Mouse (Mus musculus) large intestine, adult 2 months (tissue): Measurements from ENCODE around the gene Nsd2. TPM values are rescaled to one million over a fixed set of nuclear protein-coding genes. Genes with fewer than 3 reads are reported as not detected.

Experiments
- DNase-seq: peaks from one replicate; pipeline ENCODE4 v3.0.0-alpha.2; 2012; ENCODE audit warnings: low read depth, low spot score
- WGBS: fragments of 180-500 bp; shearing (Covaris S2); methylation state at CpG from one replicate; pipeline ENCODE4 v1.1.7; 2018; 5-methylcytosine and 5-hydroxymethylcytosine counted together
- polyA plus RNA-seq: library from polyadenylated mRNA; depleted of rRNA; stranded (reverse); fragments of >200 nt; gene quantifications from 2 replicates; pipeline ENCODE4 v1.2.3, GENCODE M21; 2012; rRNA removed

Nsd2 gene
- polyA plus RNA-seq = 10.0 and 10.4 TPM in 2 replicates

DNA sequence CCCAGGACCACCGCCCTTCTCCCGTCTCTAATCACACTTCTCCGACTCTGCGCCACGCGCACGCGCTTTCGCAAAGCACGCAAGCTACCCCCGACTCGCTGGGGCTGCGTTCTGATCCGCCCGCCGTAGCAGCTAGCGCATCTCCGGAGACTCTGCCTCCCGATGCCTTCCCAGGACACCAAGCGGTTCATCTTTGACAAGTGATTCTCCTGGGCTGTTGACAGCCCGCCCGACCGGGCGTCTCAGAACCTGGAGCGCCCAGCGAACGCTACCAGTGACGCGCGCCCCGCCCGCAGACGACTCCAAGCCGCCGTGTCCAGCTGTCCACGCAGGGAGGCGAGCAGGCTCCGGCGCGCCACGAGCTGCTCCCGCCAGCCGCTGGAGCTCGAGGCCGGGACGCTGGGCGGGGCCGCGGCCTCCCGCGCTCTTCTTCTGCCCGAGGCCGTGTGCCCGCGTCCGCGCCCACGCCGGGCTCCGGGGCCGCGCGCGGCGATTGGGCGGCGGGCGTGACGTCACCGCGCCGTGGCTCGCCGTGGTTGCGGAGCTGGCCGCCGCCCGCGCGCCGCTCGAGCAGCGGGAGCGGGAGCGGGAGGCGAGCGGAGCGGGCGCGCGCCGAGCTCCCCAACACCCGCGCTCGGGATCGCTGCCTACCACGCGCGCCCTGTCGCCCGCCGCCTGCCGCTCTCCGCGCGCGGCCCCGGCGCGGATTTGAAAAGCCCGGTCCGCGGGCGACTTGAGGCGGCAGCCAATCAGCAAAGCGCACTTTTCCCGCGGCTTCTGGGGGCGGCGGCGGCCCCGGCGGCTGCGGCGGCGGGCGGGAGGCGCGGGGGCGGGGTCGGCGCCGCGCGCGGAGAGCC is at the start of gene Nsd2:
Gene Nsd2 (plus strand): TSS at position 850 of the 857 bp plus-strand sequence.
- DNase-seq = peak; percentile 50
- 2% methylated on average over 115 of the region's 136 CpGs for WGBS

DNA sequence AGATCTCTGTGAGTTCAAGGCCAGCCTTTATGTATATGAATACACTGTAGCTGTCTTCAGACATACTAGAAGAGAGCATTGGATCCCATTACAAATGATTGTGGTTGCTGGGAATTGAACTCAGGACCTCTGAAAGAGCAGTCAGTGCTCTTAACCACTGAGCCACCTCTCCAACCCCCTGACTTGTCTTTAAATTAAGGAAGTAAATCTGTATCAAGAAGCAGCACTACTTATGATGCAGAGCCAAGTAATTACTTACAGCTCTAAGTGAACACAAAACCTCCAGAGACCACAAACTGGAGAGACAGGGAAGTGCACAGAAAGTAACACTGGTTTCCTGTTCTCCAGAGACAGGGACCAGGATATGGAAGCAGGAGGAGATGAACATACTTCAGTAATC is 43.3 kb upstream of the Nsd2 start:
- DNase-seq = no peak

DNA sequence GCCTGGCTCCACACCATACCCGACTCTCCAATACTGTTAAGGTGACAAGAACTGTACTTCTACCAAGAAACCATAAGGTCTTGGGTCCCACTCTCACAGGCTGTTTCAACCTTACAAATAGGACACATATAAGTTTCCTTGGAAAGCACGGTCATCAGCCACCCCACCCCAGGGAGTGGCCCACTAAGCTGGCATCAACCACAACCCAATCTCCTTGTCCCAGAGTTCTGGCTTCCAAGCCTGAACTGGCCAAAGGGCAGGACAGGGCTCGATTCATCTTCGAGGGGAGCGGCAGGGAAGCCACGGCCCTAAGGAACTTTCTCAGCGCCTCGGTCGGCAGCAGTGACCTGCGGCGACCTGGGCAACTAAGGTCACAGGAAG is 38.6 kb upstream of the Nsd2 start:
- DNase-seq = peak; percentile 55
- WGBS = 2% methylated on average over 11 of the region's 11 CpGs

- DNase-seq = peak; percentile 85
- WGBS = under 1% methylated on average over 65 of the region's 65 CpGs
These were observed 38.1 kb upstream of the Nsd2 start, which contains the start of gene Letm1 for GRCm38 (mm10) chr5:33782345-33782998. TSS of gene Letm1 (minus strand) at chr5:33782817.

DNA sequence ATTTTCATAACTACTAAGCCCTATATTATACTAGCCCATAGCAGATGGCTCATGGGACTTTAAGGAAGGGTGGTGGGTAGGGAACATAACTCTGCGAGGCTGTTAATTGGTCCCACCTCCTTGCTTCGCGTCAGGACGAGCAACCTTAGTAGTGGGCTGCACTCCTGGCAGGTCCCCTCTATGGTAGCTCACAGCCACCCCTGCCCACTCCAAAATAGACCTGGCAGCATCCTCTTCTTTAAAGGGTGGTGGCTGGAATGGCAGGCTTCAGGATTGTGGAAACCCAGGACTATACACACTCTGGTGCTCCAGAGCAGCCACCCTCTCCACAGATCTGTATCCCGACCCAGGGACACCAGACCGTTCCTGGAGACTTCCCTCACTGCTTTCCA is 37.5 kb upstream of the Nsd2 start:
- 4% methylated on average over 6 of the region's 6 CpGs for WGBS

GRCm38 (mm10) chr5:33791912-33792643 is 28.4 kb upstream of the Nsd2 start:
- no peak for DNase-seq
- 75% methylated on average over 5 of the region's 5 CpGs for WGBS

More for the DNA sequence above, 37.5 kb upstream of the Nsd2 start:
- no peak for DNase-seq

GRCm38 (mm10) chr5:33803337-33803736 is 17.2 kb upstream of the Nsd2 start:
- DNase-seq = no peak
- 85% methylated on average over 2 of the region's 2 CpGs for WGBS

DNA sequence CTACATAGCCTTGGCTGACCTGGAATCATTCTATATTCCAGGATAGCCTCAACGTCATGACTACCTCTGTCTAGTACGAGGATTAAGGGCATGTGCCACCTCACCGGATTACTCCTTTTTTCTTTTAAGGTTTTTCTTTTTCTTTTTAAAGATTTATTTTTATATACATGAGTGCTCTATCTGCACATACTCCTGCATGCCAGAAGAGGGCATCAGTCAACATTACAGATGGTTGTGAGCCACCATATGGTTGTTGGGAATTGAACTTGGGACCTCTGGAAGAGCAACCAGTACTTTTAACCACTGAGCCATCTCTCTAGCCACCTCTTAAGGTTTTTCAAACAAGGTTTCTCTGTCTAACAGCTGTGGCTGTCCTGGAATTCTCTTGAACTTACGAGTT is 9.0 kb upstream of the Nsd2 start:
- WGBS = 92% methylated on average over 4 of the region's 4 CpGs
- DNase-seq = no peak

DNA sequence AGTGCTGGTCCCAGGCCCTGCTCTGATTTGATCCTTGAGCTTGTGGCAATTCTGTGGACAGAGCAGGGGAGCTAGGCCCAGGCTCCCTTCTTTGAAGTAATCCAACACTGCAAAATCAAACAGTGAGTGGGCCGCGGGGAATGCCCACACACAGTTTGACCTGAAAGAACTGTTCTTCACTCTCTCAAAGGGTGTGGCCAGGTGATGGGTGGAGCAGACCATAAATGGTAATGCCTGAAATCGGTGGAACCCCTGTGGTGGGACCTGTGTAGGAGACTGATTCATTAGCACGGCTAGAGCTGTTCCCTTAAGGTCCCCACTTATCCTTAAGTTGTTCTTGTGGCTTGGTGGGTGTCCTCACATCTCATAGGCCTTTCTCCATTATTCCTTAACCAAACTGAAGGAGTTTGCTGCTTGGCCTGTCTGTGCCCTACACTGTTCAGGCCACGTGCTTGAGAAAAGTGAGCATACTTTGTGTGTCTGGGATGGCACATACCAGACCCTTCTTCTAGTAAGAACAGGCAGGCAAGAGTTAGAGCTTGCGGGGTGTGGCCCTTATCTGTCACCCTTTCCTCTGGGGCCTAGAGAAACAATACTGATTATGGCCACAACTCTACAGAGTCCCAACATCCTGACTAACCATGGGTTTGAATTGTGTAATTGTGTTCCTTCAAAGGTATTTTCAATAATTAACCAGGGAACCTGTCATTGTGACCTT is 4.4 kb upstream of the Nsd2 start:
- WGBS = 39% methylated on average over 6 of the region's 6 CpGs

DNA sequence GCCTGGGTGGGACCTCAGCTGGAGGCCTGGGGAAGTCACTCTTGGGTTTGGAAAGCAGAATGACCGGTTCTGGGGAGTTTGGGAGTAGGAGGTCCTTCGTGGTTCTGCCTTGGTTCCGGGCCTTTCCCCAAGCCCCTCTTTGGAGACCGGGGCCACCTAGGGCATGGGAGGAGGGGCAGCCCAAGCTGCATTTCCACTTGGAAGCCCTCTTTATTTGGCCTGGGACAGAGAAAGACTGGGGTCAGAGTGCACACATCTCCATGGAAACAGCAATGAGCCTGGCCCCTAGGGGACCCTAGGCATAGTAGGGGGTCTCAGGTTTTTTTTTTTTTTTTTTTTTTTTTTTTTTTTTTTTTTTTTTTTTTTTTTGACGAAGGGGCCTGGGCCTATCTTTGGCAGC is 2.4 kb upstream of the Nsd2 start:
- 54% methylated on average over 5 of the region's 5 CpGs for WGBS
- no peak for DNase-seq

More for the DNA sequence above, 4.4 kb upstream of the Nsd2 start:
- DNase-seq = no peak

GRCm38 (mm10) chr5:33819141-33819875 is 1.2 kb upstream of the Nsd2 start:
- 38% methylated on average over 9 of the region's 9 CpGs for WGBS
- no peak for DNase-seq

- whole genome bisulfite sequencing = 1% methylated on average over 118 of the region's 121 CpGs
- DNase-seq = no peak
These were observed 452 bp downstream of the Nsd2 start for GRCm38 (mm10) chr5:33820733-33821621.

DNA sequence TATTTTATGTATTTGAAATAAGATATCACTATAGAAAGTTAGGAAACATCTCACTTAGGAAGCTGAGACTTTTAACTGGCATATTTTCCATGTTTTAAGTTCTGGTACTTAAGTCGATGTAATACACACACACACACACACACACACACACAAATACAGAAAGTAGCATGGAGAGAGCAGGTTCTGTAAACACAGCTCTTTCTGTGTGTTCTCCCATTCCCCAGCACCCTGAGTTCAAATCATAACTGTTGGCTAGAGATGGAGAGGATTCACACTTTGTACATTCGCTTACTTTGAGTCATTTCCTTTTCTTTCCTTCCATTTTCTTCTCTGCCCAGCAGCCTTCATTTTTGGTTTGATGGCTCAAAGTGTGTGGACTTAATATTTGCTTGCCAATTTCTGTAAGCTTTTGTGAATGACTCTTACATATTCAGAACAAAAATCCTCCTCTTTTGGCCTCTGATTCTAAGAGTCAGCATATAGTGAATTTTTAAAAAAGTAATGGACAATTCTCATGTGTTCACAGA is 1.4 kb downstream of the Nsd2 start:
- 20% methylated on average over 2 of the region's 2 CpGs for WGBS

GRCm38 (mm10) chr5:33822456-33822855 is 1.9 kb downstream of the Nsd2 start:
- WGBS = 23% methylated on average over 3 of the region's 3 CpGs
- no peak for DNase-seq

More for the DNA sequence above, 1.4 kb downstream of the Nsd2 start:
- no peak for DNase-seq

DNA sequence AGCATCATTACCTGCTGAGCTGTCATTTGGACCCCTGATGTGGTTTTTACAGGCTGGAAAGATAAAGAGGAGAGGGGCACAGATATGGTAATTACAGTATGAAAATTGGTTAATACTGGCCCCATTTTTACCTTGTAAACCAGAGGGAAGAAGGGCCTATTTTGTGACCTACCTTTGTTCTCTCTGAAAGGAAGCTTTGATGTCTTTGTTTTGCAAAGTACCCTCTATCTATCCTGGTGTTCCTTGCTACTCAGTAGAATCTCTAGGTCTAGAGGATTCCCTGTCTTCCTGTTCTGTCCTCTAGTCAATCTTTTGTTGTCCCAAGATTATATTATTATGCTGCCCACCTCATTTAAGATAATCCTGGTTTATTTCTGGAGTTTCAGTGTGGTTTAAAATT is 5.5 kb downstream of the Nsd2 start:
- no peak for DNase-seq

- 83% methylated on average over 8 of the region's 8 CpGs for WGBS
- no peak for DNase-seq
These were observed 7.6 kb downstream of the Nsd2 start for GRCm38 (mm10) chr5:33828107-33828506.

DNA sequence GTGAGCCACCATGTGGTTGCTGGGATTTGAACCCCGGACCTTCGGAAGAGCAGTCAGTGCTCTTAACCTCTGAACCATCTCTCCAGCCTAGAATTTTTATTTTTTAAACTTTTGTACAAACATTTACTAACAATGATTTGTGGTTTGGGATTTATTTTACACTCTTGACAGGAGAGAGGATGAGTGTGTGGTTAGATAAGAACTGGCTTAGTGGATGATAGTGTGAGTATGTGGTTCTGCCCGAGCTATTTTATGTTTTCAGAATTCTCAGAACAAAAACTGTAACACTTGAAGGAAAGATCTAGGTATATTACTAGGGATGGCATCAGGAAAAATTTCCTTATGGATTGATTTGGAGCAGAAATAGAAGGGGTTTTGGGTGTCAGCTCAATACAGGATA is 9.4 kb downstream of the Nsd2 start:
- DNase-seq = no peak
- WGBS = 88% methylated on average over 3 of the region's 3 CpGs

DNA sequence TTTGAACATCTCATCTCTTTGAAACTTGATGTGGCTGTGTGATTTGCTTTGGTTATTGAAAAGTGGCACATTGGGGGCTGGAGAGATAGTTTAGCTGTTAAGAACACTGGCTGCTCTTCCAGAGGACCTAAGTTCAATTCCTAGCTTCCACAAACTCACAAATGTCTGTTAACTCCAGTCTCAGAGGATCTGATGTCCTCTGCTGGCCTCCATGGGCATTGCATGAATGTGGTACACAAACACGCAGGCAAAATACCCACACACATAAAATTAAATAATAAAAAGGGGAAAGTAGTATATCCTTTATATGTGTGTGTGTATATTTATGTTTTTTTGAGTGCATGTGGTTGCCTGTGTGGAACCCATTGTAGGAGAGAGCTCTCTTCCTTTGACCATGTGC is 10.3 kb downstream of the Nsd2 start:
- DNase-seq = no peak
- WGBS = 67% methylated on average over 1 of the region's 1 CpGs
